Mouse (Mus musculus) forebrain, embryonic 12.5 days (tissue): ENCODE measurements around the gene Ankzf1. TPM values are rescaled to one million over a fixed set of nuclear protein-coding genes. Genes with fewer than 3 reads are reported as not detected.

ENCODE experiments used
- ATAC-seq: fragments of 200-750 bp; cut with Nextera tagmentation; 2 replicates; pipeline ENCODE4 v1.8.0; 2017; ENCODE audit warnings: moderate TSS enrichment; ENCODE audit not compliant: low FRiP score
- H3K27ac ChIP-seq: fragments of 300-500 bp; sonication (generic); 2 replicates; pipeline ENCODE4 v1.5.1; 2016; ENCODE audit warnings: mild to moderate bottlenecking
- H3K27me3 ChIP-seq: fragments of 300-500 bp; sonication (generic); 2 replicates; pipeline ENCODE4 v1.6.1; 2016; ENCODE audit warnings: mild to moderate bottlenecking
- H3K36me3 ChIP-seq: fragments of 300-500 bp; sonication (generic); replicated peaks from 2 replicates; pipeline ENCODE4 v1.6.1; 2016; ENCODE audit warnings: mild to moderate bottlenecking
- H3K4me1 ChIP-seq: fragments of 300-500 bp; sonication (generic); 2 replicates; pipeline ENCODE4 v1.6.1; 2016
- H3K4me2 ChIP-seq: fragments of 300-500 bp; sonication (generic); 2 replicates; pipeline ENCODE4 v1.6.1; 2016; ENCODE audit warnings: mild to moderate bottlenecking, moderate library complexity
- H3K4me3 ChIP-seq: fragments of 300-500 bp; sonication (generic); replicated peaks from 2 replicates; pipeline ENCODE4 v1.5.1; 2016; ENCODE audit warnings: mild to moderate bottlenecking
- H3K9ac ChIP-seq: fragments of 300-500 bp; sonication (generic); 2 replicates; pipeline ENCODE4 v1.6.1; 2016; ENCODE audit warnings: mild to moderate bottlenecking
- H3K9me3 ChIP-seq: fragments of 300-500 bp; sonication (generic); 2 replicates; pipeline ENCODE4 v1.6.1; 2016
- WGBS: fragments of 180-500 bp; shearing (Covaris S2); methylation state at CpG from one replicate; pipeline ENCODE4 v1.1.7; 2016; 5-methylcytosine and 5-hydroxymethylcytosine counted together
- polyA plus RNA-seq: library from polyadenylated mRNA; unstranded; fragments of >200 nt; fragmentation: Nextera tagmentation; extraction: Ambion mirVana; gene quantifications from 2 replicates; pipeline ENCODE4 v1.2.1, GENCODE M21; 2016

Gene Ankzf1
- polyA plus RNA-seq, 1 experiment from 2014 or later, result 23.4 TPM

DNA sequence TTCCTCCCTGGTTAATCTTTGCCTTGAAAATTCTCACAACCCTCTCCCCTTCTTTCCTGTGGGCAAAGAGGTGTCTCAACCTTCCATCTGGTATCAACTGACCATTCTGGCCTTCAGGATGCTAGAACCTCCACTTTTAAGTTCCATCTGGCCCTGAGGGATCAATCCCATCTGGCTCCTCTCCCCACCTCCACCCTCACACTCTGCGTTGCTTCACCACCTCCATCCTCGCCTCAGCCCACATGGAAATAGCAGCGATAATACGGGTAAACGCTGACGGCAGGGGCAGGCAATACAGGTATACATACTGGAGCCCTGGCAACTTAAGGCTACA, 25.9 kb downstream of the Ankzf1 start:
- no peak for ATAC-seq
- H3K27me3 ChIP-seq, result peaks cover 72% of the 10 kb centered on the region
- H3K9me3 ChIP-seq, result no peaks in the 10 kb centered on the region
- peak overlapping the region; percentile 91 for H3K4me2 ChIP-seq
- no peak overlapping the region for H3K9ac ChIP-seq
- no peak overlapping the region; the same call in 1 of the 2 replicates for H3K4me3 ChIP-seq
- WGBS, result 1% methylated on average over 6 of the region's 6 CpGs
- peaks cover 32% of the 10 kb centered on the region for H3K36me3 ChIP-seq
- peaks cover 19% of the 10 kb centered on the region for H3K4me1 ChIP-seq
- H3K27ac ChIP-seq, result no peak overlapping the region

DNA sequence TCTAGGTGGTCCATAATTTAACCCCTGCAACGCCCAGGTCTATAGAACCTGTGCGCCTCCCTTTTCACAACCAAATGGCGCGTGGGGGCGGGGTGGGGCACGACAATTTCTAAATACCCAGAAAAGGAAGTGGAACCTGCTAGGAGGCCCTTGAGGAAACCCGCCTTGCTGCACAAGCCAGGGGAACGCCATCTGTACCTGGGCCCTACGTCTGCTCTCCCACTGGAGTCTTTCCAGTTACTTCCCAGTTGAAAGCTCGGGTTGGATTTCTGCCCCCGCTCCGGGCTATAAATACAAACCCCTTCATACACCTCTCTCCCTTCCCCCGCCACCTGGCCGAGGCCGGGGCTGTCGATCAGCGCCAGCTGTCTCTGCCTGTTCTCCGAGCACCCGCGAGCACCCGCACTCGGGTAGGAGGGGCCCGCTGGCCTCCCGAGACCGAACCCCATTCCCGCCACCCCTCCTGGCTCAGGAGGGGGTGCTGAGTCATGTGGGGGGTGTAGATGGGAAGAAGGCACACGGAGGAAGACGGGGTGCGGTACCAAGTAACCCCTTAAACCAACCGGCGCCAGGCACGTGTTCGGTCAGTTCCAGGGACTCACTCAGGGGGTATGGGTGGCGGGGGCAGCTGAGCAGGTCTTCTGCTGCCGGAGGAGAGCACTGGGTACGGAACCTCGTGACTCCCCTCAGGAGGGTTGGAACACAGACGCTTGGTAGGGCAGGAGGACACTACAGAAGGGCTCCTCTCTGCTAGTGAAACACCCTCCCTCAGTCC, 26.5 kb downstream of the Ankzf1 start:
- Histone ChIP-seq H3K27ac (no peak overlapping the region), H3K4me3 (peak overlapping the region; percentile 50), H3K9me3 (no peaks in the 10 kb centered on the region), H3K4me1 (peaks cover 17% of the 10 kb centered on the region), H3K27me3 (peaks cover 76% of the 10 kb centered on the region), H3K36me3 (peaks cover 26% of the 10 kb centered on the region), H3K9ac (peak overlapping the region; percentile 47; the same call in 1 of the 2 replicates), H3K4me2 (peak overlapping the region; percentile 91)
- 2% methylated on average over 38 of the region's 38 CpGs for WGBS
- ATAC-seq, result peak; percentile 48

DNA sequence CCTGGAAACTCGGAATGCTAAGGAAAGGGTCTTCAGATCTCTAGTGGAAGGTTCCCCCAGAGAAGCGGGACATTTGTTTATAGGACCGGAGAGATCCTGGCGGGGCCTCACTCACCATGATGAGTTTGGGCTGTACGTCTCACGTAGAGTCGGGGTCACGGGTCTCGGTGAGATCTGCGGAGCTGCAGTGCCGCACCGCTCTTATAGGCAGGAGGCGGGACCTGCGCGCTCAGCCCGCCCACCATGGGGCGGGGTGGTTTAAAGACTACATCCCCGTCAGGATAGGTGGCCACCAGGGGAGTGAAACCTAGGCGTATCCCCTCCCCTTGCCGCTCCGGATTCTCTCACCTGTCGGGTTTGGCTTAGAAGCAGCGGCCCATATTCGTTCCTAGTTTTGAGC, 27.1 kb downstream of the Ankzf1 start:
- Histone ChIP-seq H3K27me3 (peaks cover 80% of the 10 kb centered on the region), H3K9ac (peak overlapping the region; percentile 47), H3K4me1 (peaks cover 17% of the 10 kb centered on the region), H3K9me3 (no peaks in the 10 kb centered on the region), H3K27ac (no peak overlapping the region), H3K36me3 (peaks cover 20% of the 10 kb centered on the region), H3K4me3 (peak overlapping the region; percentile 50), H3K4me2 (peak overlapping the region; percentile 91)
- ATAC-seq, result peak; percentile 87
- WGBS, result under 1% methylated on average over 24 of the region's 24 CpGs

DNA sequence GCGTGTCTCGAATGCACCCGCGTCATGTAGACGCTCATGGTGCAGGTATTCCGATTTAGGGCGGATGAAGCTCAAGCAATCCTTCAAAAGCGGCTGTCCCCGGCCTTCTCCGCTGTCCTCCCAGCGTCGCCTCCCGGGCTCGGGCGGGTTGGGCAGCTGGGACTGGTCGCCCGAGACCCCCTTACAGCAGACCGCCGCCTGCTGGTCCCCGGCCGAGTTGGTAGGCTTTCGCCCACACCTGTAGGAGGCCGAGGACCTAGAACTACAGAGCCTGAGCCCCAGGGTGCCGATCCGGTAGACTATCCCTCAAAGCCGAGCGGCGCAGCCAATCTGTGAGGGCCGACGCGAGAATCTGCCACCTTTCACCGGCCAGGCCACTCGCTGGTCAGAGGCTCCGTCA, 27.6 kb downstream of the Ankzf1 start, which contains the start of gene Tuba4a:
TSS of gene Tuba4a (minus strand) at position 335 of the 400 bp plus-strand sequence.
- H3K4me1 ChIP-seq, result peaks cover 17% of the 10 kb centered on the region
- H3K27ac ChIP-seq, result no peak within 1 kb of the TSS
- peak within 1 kb of the TSS; percentile 50 for H3K4me3 ChIP-seq
- H3K9me3 ChIP-seq, result no peaks in the 10 kb centered on the region
- ATAC-seq, result peak; percentile 55; the same call in 1 of the 2 replicates
- H3K27me3 ChIP-seq, result peaks cover 80% of the 10 kb centered on the region
- under 1% methylated on average over 33 of the region's 34 CpGs for WGBS
- H3K4me2 ChIP-seq, result peak within 1 kb of the TSS; percentile 91
- H3K9ac ChIP-seq, result peak within 1 kb of the TSS; percentile 47
- H3K36me3 ChIP-seq, result peaks cover 15% of the 10 kb centered on the region

DNA sequence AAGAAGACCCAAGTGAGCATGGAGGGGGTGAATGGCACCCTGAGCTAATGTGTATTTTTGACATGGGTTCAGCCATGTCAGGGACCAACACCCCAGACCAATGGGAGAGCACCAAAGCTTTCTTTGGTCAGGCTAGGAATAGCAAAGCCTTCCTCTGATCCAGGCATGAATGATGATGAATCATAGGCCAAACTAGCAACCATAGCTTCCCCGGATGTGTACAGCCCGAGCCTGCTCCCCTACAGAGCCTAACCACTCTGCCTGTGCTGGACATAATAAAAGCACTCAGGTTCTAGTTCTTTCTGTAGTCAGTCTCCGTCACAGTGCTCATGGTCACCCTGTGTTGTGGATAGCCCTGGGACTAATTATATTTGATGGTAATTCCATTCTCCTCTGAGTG, 29.6 kb downstream of the Ankzf1 start:
- H3K9ac ChIP-seq, result no peak overlapping the region
- H3K9me3 ChIP-seq, result no peaks in the 10 kb centered on the region
- H3K4me3 ChIP-seq, result no peak overlapping the region
- H3K27ac ChIP-seq, result no peak overlapping the region
- H3K36me3 ChIP-seq, result no peaks in the 10 kb centered on the region
- 81% methylated on average over 3 of the region's 3 CpGs for WGBS
- peaks cover 75% of the 10 kb centered on the region for H3K27me3 ChIP-seq
- H3K4me1 ChIP-seq, result peaks cover 17% of the 10 kb centered on the region
- no peak for ATAC-seq
- H3K4me2 ChIP-seq, result no peak overlapping the region

DNA sequence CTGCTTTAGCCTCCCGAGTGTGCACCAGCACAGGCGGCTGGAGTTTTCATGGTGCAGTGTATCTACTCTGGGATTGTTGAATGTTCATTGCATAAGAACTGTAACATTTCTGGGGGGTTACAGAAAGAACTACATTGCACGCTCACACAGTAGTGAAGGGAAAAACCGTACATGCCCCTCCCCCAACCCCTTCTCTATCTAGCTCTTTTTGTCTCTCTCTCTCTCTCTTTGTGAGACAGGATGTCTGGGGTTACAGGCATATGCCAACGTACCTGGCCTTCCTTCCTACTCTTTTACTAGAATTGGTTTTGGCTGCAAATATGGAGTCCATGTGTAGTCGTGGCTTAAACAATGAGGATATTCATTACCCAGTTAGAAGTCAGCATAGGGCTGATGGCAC, 31.0 kb downstream of the Ankzf1 start:
- H3K27ac ChIP-seq, result no peak overlapping the region
- no peaks in the 10 kb centered on the region for H3K9me3 ChIP-seq
- H3K36me3 ChIP-seq, result no peaks in the 10 kb centered on the region
- no peak for ATAC-seq
- 87% methylated on average over 6 of the region's 6 CpGs for WGBS
- peaks cover 17% of the 10 kb centered on the region for H3K4me1 ChIP-seq
- H3K4me3 ChIP-seq, result no peak overlapping the region
- peaks cover 67% of the 10 kb centered on the region for H3K27me3 ChIP-seq
- H3K4me2 ChIP-seq, result no peak overlapping the region
- H3K9ac ChIP-seq, result no peak overlapping the region

DNA sequence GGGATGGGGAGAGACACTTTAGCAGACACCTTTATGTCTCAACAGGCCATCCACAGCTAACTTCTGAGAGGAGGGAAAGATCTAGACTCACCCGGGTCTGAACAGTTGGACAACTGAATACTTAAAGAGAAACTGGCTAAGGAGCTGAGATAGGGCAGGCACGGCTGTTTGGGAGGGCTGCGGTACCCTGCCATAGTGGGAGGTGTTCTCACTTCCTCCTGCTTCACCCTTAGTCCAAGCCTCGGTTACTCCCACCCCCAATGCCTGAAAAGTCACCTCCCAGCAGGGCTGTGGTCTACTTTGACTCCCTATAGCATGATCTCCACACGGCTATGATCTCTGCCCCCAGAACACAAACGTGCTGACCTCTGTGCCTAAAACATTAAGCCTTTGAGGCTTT, 31.6 kb downstream of the Ankzf1 start:
- Histone ChIP-seq H3K9me3 (no peaks in the 10 kb centered on the region), H3K9ac (no peak overlapping the region), H3K36me3 (no peaks in the 10 kb centered on the region), H3K4me1 (peaks cover 12% of the 10 kb centered on the region), H3K27me3 (peaks cover 61% of the 10 kb centered on the region), H3K4me2 (no peak overlapping the region), H3K27ac (no peak overlapping the region), H3K4me3 (no peak overlapping the region)
- 74% methylated on average over 6 of the region's 6 CpGs for WGBS
- ATAC-seq, result no peak

DNA sequence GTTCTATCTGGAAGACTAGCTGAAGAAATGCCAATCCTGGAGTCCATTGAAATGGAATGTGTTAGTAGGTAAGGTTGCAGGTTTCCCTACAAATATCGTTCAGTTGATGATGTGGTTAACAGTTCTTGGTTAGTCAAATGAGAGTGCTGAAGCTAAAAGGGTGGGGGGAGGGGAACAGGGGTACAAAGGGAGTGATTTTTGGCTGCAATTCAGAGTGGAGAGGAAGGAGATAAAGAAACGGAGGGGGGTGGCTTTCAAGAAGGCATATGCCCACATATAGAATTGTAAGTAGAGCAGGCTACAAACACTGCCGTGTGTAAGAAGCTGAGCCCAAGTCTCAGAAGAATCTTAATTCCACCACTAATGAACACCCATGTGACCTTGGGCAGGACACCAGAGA, 33.5 kb downstream of the Ankzf1 start:
- no peaks in the 10 kb centered on the region for H3K36me3 ChIP-seq
- no peak overlapping the region for H3K27ac ChIP-seq
- no peak overlapping the region for H3K4me2 ChIP-seq
- H3K4me1 ChIP-seq, result no peaks in the 10 kb centered on the region
- H3K9me3 ChIP-seq, result no peaks in the 10 kb centered on the region
- no peak overlapping the region for H3K9ac ChIP-seq
- H3K4me3 ChIP-seq, result no peak overlapping the region
- WGBS, result 59% methylated on average over 3 of the region's 3 CpGs
- no peak for ATAC-seq
- peaks cover 41% of the 10 kb centered on the region for H3K27me3 ChIP-seq

DNA sequence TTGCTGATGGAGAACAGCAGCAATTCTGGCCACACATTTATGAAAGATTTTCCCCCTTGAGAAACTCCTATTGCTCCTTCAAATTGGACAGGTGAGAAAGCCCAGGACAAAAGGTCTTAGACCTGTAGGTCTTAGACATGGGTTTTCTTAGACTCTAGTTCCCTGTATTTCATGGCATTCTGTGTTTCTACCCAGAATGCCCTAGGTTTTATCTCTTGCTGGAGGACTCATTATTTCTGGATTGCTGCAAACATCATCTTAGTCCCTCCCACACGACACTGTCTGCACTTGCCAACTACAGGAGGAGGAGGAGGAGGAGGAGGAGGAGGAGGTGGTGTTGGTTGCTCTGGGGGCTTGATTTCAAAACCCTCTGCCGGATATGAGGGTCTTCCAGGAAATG, 34.2 kb downstream of the Ankzf1 start:
- ATAC-seq, result no peak
- no peaks in the 10 kb centered on the region for H3K36me3 ChIP-seq
- H3K4me1 ChIP-seq, result no peaks in the 10 kb centered on the region
- 64% methylated on average over 2 of the region's 2 CpGs for WGBS
- H3K27me3 ChIP-seq, result peaks cover 35% of the 10 kb centered on the region
- H3K4me2 ChIP-seq, result no peak overlapping the region
- no peak overlapping the region for H3K4me3 ChIP-seq
- no peak overlapping the region for H3K9ac ChIP-seq
- H3K9me3 ChIP-seq, result no peaks in the 10 kb centered on the region
- no peak overlapping the region for H3K27ac ChIP-seq

DNA sequence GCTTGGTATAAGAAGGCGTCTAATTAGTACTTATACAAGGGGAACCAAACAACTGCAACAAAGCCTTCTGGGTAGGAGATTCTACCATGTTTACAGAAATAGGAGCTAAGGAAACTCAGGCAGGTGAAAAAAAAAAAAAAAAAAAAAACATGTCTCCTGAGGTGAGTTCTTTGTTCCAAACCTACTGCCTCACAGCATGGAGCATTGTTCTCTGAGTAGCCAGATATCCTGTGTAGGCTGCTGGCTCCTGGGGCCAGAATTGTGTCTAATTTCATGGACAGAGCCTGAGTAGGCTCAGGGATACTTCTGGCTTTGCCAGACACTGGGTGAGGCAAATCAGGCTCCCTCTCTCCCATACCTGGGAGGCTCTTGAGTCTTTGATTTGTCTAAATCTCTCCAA, 35.7 kb downstream of the Ankzf1 start:
- Histone ChIP-seq H3K9me3 (no peaks in the 10 kb centered on the region), H3K9ac (no peak overlapping the region), H3K4me1 (no peaks in the 10 kb centered on the region), H3K27me3 (peaks cover 20% of the 10 kb centered on the region), H3K4me3 (no peak overlapping the region), H3K36me3 (no peaks in the 10 kb centered on the region), H3K27ac (no peak overlapping the region), H3K4me2 (no peak overlapping the region)
- no peak for ATAC-seq
- WGBS, result 71% methylated on average over 1 of the region's 1 CpGs

DNA sequence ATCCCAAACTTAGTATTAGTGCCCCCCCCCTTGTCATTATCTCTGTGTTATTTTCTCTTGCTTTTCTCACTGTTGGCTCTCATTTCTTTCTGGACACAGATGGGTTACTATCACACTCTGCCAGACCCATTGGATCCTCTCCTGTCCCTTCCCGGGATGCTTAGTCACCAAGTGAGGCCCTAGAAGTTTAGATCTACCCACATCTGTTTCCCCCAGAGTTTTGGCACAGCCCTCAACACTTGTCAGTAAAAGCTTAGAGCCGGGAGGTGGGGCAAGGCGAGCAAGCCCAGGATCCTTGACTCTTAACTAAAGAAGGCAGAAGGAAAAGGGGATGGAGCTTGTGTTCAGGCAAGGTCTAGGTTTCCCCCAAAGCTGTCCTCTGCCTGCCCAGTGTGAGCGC, 37.2 kb downstream of the Ankzf1 start:
- Histone ChIP-seq H3K9me3 (no peaks in the 10 kb centered on the region), H3K27me3 (peaks cover 10% of the 10 kb centered on the region), H3K4me2 (no peak overlapping the region), H3K36me3 (no peaks in the 10 kb centered on the region), H3K4me3 (no peak overlapping the region), H3K27ac (no peak overlapping the region), H3K4me1 (no peaks in the 10 kb centered on the region), H3K9ac (no peak overlapping the region)
- WGBS, result 80% methylated on average over 4 of the region's 4 CpGs
- no peak for ATAC-seq

DNA sequence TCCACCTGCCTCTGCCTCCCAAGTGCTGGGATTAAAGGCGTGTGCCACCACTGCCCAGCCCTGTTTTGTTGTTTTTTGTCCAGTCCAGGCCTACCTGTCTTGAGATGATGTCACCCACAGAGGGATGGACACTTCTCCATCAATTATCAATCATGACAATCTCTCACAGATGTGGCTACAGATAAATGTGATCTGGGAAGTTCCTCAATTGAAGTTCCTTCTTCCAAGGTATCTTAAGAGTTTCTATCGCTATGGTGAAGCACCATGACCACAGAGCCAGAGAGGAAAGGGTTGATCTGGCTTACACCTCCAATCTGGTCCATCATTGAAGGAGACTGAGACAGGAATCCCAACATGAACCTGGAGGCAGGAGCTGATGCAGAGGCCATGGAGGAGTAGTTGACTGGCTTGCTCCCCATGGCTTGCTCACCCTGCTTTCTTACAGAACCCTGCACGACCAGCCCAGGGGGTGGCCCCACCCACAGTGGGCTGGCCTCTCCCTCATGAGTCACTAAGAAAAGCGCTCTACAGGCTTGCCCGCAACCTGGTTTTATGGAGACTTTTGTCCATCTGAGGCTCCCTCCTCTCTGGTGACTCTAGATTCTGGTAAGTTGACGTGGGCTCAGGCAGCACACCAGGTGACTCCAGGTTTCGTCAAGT, 38.5 kb downstream of the Ankzf1 start:
- H3K4me1 ChIP-seq, result peaks cover 7% of the 10 kb centered on the region; the same call in 1 of the 2 replicates
- H3K27ac ChIP-seq, result no peak overlapping the region
- H3K4me3 ChIP-seq, result no peak overlapping the region
- H3K36me3 ChIP-seq, result no peaks in the 10 kb centered on the region
- 77% methylated on average over 7 of the region's 7 CpGs for WGBS
- H3K27me3 ChIP-seq, result peaks cover 10% of the 10 kb centered on the region
- no peak overlapping the region for H3K9ac ChIP-seq
- H3K9me3 ChIP-seq, result no peaks in the 10 kb centered on the region
- ATAC-seq, result no peak
- no peak overlapping the region for H3K4me2 ChIP-seq

DNA sequence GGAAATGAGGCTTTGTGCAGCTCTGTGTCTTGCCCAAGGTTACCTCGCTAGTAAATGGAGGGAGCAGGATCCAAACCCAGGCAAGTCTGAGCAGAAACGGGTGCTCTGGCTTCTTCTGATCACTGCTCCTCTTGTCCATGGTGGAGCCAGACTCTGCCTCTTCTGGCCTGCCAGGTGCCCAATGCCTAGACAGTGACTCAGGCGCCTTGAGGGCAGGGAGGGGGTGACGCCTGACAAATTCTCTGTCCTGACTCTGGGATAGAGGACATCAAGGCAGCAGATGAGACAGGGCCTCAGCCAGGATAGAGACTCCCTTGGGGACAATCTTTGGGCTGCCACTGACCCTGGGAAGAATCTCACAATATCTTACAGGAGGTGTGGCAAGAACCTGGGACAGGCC, 39.3 kb downstream of the Ankzf1 start:
- 78% methylated on average over 4 of the region's 4 CpGs for WGBS
- peaks cover 9% of the 10 kb centered on the region for H3K27me3 ChIP-seq
- ATAC-seq, result no peak

More for the DNA sequence above, 39.3 kb downstream of the Ankzf1 start:
- Histone ChIP-seq H3K9ac (no peak overlapping the region), H3K27ac (no peak overlapping the region), H3K9me3 (no peaks in the 10 kb centered on the region), H3K36me3 (no peaks in the 10 kb centered on the region), H3K4me2 (no peak overlapping the region), H3K4me3 (no peak overlapping the region), H3K4me1 (peaks cover 14% of the 10 kb centered on the region)
